Mouse (Mus musculus) adrenal gland, adult 18-20 months (tissue): Measurements from ENCODE around the gene Slc43a2. TPM values are rescaled to one million over a fixed set of nuclear protein-coding genes. Genes with fewer than 3 reads are reported as not detected.
"Not testable (repeated sequence)": the region's sequence is repeated elsewhere in the genome, so short reads cannot be mapped to it uniquely, and the experiment has no call there.

Experiments used
- DNase-seq, 2 experiments: peaks; one replicate each; pipeline ENCODE4 v3.0.0; 2021 to 2022; ENCODE audit warnings: low spot score in 2 of 2
- total RNA-seq, 2 experiments: library from RNA; stranded (reverse); gene quantifications; 1 replicate in 1 of 2; 2 replicates in 1 of 2; pipeline ENCODE4 v1.2.3; 2021

The Slc43a2 gene
- total RNA-seq, 2 experiments from 2014 or later = 22.8 to 29.1 TPM

DNA sequence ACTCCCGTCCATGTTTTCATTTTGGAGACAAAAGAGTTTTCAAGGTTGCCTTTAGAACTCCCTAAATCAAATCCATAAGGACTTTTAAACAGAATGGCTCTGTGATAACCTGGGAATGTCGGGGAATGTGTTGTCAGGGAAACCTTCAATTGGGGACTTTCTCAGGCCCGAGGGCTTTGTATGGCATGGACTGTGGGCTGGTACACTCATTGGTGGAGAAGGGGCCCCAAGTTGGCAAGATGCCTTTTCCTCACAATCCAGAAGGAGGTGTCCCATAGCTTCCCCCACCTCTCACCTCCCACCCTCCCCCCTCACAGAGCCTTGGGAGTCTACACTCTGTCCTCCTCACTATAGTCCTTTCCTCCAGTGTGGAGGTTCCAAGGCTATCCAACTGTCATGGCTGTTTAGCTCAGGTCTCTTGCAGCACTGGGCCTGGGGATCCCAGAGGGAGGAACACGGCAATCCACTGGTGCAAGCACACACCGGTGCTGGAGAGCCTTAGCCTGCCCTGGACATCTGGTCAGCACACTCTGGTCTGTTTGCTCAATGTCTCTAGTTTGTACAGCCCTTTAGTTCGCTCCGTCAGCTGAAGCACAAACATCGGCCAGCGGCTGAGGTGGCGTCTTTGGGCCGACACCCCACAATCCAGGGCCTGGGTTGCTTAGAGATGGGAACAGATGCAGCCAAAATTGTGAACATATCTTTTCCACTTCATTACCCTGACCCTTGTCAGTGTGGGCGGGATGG, 18.9 kb downstream of the Slc43a2 start:
- no peak for DNase-seq

DNA sequence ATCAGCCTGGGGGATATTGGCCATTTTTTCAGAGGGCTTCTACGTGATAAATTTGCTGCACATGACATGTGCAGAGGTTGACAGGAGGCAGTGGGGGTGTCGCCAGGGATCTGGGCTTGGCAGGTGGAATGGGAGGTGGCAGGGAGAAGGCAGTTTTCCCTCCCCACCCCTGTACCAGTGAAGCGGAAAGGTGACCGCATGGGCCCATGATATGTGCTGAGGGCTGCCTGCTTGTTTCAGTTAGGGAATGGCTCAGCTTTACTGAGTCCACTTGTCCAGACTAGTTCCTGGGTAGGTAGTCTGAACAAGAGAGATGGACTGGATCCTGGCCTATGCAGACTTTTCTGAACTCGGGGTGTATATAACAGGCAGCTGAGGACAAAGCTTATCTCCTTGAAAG, 19.8 kb downstream of the Slc43a2 start:
- no peak for DNase-seq

DNA sequence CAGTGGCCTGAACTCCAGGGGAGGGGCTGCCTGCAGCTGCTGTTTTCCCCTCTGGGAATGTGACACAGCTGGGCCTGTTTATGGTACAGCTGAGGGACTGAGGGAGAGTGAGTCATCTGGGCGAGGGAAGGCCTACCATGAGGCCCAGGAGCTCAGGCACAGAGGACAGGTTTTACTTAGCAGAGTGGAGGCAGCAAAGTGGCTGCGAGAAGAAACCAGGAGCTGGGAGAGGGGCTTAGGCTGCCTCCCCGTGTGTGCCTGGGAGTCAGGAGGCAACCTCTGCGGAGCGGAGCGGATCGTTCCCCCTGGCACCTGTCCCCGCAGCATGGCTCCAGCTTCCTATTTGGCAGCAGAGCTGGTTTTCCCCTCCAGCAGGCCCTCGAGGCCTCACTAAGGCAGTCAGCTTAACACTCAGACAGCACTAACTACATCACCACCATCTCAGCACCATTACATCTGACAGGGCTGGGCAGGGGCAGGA, 20.5 kb downstream of the Slc43a2 start:
- no peak for DNase-seq

DNA sequence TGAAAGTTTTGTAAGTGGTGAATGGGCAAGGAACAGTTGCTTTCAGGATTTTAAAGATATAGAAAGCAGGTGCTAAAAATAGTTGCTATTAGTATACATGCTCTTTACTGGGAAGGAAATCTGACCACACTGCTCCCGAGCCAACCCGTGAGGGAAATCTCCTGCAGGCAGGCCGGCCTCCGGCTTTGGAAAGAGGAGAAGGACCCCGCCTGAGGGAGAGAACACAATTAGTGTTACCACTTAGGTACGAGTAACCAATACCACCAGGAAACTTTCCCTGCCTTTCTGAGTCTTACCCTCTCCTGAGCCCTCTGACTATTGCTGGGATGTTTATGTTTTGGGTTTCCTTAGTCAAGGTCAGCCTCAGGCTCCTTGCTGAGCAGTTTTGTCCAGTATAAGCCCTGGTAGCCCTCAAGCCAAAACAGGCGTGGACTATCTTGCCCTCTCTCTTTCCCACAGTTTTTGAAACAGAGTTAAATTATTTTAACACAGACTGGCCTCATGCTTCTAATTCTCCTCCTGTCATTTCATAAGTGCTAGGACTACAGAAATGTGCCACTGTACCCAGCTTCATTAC, 21.5 kb downstream of the Slc43a2 start:
- no peak for DNase-seq

DNA sequence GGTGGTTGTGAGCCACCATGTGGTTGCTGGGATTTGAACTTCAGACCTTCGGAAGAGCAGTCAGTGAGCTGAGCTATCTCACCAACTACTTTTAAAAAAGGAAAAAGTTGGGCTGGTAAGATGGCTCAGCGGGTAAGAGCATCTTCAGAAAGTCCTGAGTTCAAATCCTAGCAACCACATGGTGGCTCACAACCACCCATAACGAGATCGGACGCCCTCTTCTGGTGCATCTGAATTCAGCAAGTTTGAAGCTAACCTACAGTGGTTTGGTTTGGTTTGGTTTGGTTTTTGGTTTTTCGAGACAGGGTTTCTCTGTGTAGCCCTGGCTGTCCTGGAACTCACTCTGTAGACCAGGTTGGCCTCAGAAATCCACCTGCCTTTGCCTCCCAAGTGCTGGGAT, 24.5 kb downstream of the Slc43a2 start:
- DNase-seq = not testable (repeated sequence)

DNA sequence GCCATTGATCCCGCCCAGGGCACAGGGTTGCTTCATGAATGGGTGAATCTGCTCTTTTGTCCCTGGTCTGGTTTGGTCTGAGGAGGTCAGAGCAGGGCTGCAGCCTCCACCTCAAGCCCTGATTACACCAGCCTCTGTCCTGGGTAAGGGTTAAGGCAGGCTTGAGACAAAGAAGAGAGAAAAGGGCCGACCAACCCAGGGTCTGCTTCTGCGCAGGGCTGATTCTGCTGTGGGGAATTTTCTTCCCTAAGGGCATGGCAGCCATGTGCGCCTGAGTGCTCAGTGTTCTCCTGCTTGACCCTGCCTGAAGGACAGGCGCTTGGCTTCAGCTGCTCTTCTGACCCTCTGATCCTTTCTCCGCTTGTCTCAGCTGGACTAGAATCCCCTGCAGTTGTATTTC, 25.6 kb downstream of the Slc43a2 start:
- DNase-seq = no peak

DNA sequence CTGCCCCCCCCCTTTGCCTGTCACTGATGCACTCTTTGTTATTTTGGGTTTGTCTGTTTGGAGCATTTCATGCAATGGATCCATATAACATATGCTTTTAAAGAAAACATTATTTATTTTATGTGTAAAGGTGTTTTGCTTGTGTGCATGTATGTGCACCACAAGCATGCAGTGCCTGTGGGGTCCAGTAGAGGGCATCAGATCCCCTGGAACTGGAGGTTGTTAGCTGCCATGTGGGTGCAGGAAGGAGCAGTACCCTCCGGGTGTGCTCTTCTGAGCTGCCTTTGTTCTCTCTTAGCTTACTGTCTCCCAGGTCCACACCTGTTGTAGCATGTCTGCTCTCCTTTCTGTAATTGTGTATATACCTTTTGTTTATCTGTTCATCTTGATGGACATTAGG, 26.6 kb downstream of the Slc43a2 start:
- DNase-seq = no peak

DNA sequence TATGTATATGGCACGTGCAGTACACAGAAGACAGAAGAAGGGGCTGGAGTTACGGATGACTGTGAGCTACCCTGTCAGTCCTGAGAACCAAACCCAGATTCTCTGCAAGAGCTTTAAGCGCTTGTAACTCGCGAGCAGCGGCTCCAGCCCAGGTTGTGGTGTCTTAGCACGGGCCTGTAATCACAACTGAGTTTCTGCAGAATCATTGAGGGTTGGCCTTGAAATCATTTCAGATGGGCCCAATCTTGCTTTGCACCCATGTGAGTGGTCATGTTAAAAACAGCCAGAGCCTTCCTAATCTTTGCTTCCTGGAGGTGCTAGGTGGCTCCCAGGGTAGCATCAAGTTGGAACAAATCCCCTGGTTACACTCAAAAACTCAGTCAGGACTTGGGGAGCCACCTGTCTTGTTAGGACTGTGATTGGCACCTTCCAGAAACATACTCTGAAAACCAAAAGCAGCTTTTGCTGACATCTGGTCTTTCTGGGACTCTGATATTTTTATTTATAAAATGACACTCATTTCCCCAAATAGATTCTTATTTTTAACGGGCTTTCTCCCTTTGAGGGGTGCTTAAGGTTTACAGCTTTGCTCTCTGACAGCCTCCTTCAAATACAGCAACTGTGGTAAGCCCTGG, 28.5 kb downstream of the Slc43a2 start:
- DNase-seq = no peak

DNA sequence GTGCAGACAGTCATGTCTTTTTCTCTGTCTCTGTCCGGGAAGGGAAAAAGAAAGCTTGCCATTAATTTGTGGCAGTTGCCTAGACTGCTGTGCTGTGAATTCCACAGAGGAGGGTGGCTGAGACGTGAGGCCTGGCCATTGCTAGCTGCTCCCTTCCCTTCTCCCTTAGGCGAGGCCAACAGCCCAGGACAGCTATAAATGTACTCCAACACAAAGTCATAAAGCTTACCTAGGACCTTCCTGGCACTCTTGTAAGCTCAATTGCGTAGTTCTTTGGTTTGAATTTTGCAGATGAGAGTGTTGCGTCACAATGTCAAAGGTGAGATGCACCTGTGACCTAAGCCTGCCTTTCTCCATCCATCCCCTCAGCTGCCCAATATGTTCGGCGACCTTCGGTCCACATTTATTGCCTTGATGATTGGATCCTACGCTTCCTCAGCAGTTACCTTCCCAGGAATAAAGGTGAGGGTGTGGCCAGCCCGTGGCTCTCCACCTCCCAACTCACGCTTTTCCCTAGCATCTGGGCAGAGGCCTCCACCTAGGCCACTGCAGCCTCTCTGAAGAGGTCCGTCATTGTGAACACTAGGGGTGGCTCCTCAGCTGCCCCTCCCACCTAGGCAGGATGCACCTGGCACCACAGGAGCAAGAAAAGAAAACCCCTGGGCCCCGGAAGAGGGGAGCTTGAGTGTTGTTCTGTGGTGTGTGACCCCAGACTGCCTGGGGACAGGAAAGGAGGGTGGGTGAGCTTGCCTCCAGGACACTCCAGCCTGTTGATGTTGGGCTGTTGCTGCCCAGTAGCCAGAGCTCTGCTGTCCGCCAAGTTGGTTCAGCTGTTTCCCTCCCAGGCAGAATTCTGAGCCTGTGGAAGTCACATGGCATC, 29.3 kb downstream of the Slc43a2 start:
- DNase-seq = peak in 1 of 2 experiments; percentile 15

DNA sequence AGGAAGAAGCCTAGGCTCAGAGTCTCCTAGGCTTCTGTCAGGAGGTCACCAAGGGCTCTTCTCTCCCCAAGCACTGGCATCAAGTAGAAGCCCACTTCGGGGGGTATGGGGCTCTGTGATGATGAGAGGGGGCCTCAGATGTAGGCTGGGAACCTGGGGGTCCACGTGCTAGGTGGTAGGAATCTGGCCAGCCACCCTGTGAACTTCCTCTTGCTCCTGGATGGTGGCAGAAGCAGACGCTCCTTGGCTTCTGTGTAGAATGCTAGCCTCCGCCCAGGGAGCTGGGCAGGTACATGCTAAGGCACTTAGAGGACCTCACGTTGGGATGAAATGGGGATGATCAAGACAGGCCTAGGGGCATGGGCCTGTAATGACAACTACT, 29.9 kb downstream of the Slc43a2 start:
- DNase-seq = peak in 1 of 2 experiments; percentile 18

DNA sequence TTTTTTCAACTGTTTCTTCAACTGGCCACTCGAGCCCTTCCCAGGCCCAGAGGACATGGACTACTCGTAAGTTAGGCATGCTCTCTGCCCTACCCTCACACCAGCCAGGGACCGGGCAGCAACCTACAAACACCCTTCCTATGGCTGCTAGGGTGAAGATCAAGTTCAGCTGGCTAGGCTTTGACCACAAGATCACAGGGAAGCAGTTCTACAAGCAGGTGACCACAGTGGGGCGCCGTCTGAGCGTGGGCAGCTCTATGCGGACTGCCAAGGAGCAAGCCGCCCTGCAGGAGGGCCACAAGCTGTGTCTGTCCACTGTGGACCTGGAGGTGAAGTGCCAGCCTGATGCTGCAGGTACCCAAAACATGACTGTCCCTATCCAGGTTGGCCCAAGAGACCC, 31.3 kb downstream of the Slc43a2 start:
- peak in 1 of 2 experiments; percentile 25 for DNase-seq

DNA sequence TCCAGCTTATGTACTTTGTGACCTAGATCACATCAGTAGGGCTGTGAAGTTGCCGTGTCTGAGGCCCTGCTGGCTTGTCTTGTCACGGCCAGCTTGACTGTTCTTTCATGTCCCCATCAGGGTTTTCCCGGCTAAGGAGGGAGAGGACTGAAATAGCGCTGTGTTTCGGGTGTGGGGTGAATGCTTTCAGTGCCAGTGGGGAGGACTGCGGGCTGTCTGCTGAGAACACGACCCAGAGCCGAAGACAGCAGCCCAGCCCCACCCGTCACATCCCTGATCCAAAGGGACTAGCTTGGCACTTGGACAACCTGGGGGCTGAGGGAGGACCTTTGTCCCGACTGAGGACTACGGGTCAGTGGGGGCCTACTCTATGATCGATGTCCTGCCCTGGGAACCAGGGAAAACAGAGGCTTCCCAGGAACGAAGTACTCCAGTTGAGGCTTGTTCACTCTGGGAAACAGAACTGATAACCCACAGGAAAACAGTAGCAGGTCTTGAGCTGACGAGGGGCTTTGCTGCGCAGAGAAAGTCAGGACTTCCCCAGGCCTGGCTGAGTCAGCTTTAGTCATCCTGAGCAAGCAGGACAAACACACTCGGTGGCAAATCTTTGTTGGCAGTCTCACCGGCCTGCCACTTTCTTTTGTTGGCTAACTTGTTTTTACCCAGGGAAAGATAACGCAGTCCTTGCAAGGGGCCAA, 32.5 kb downstream of the Slc43a2 start:
- DNase-seq = peak; percentile 39 to 41

DNA sequence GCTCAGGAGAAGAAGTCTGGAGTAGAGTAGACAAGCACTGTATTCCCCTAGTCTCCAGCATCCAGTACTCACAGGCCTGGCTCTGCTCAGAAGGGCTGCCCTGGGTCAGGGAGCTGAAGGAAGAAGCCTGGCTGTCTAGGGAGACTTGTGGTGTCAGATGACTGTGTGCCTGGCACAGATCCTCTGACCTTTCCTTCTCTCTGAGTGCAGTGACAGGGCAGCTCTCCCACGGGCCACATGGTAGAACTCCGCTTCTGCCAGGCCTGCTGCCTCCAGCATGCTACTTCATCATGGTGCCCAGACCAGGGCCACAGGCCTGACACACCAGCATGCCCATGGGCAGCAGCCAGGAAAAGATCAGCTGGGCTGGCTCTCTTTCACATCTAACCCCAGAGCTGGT, 34.4 kb downstream of the Slc43a2 start:
- peak; percentile 58 to 63 for DNase-seq

DNA sequence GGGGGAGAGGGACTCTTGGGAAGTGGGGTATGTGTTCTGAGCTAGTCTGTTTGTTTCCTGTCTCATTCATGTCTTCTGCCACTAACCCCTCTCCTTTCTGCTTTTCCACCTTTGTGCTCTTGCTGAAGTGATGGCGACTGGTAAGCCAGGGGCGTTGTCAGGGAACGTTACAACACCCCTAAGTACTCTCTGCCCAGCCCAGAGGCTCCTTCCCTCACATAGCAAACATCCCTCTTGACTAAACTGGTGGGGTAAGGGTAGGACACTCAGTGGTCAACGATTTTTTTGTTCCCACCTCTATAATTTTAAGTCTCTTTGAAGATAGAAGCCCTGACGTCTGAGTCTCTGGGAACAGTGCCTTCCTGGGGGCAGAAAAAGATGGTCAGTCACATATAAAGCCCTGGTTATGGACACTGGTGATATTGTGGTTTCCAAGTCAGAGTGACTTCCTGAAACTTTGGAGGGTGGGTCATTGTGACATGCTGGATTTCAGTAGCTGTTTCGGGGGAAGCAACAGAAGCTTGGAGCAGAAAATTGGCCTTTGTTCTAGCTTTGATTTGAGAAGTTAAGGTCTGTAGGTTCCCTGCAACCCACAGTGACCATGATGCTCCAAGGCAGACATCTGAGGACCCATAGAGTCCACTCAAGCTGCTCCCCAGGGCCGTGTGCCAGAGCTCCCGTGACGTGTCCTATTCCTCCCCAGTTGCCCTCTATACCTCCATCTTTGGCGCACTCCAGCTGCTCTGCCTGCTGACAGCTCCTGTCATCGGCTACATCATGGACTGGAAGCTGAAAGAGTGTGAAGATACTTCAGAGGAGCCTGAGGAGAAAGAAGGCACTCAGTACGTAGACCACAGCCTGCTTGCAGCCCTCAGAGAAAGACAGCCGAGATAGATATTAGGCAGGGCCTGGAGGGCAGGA, 35.0 kb downstream of the Slc43a2 start:
- no peak for DNase-seq

DNA sequence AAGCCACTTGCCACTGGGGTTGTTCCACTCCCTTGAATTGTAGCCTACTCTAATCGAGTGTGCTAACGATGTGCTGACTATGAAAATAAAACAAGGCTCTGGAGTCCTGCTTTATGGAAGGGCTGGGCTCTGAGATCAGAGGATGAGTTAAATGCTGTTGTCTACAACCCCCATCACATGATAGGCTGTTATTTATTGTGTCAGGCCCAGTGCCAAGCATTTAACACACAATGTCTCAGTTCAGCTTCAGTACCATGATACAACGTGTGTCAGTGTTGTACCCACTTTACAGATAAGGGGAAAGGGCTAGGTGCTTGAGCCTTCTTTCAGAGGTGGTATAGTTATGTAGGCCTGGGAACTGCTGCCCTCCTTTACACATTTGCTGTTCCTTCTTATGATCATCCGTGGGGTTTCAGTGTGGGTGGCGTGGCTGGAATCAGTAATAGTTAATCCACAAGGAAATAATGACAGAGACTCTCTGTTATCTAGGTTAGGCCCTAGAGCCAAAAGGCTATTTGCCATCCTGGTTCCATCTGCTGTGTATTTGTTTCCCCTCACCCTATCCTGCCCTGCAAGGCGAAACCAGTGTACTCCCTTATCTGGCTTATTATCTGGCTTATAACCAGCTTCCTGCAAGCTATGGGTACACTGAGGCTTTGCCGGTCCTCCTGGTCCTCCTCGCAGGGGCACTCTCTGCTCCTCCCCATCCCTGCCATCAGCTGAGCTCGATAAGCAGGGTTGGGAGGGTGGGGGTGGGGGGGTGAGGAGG, 36.0 kb downstream of the Slc43a2 start:
- no peak for DNase-seq

DNA sequence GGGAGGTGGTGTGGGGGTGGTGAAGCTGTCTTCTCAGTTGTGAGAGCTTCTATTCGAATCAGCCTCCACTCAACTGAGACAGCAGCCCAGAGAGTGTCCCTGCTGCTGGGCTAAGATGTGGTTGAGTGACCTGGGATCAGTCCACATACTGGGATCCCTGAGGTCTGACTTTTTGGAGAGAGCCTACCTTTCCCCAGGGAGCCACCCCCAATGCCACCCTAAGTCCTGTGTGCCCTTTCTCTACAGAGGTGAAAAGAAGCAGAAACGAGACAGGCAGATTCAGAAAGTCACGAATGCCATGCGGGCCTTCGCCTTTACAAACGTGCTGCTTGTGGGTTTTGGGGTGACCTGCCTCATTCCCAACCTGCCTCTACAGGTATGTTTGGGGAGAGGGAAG, 36.6 kb downstream of the Slc43a2 start:
- no peak for DNase-seq

DNA sequence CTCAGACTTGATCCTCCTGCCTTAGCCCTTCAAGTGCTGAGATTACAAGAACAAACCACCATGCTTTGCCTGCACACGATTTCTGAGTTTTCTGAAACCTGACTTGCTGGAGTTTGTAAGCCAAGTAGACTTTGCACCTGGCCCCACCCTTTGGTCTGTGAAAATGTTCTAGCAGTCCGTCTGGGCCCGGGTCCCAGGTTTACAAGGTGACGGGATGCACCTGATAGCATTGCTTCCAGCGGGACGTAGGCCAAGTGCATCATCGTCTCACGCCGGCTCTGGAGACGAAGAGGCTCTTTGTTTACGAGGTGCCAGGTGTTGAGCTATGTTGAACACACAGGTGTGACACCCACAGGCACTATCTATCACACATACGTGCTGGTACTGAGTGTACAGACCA, 37.5 kb downstream of the Slc43a2 start:
- no peak for DNase-seq

DNA sequence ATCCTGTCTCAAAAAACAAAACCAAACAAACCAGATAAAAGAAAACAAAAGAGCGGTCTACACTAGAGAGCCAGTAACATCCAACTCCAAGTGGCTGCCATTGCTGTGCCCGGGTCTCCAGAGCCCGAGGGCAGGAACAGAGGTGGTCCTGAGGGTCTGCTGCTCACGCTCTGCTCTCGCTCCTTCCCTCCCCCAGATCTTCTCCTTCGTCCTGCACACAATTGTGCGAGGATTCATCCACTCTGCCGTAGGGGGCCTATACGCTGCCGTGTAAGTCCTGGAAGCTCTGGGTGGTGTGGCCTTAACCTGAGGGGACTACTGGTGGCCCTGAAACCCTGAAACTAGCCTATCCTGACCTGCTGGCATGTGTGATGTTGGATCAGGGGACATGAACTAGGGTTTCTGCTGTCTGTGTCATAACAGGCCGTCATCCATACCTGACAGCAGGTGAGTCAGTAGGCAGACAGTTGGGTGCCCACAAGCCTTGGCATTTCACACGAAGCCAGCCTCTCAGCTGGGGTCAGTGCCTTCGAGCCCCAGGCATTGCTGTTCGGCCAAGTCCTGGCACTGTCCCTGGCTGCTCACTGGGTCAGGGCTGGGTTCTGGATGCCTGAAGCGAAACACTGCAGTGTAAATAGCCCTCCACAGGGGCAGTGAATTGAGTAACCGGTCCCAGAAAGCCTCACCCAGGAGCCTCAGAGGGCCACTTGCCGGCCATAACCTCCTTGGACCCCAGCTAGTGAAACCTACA, 39.1 kb downstream of the Slc43a2 start:
- DNase-seq = peak in 1 of 2 experiments; percentile 27
